Mouse (Mus musculus) olfactory bulb, adult 2 months (tissue): Measurements from ENCODE around the gene Inpp5k.

Experiments used
- CTCF ChIP-seq: fragments of 200-500 bp; IDR thresholded peaks from 2 replicates; pipeline ENCODE4 v1.5.1; 2012; ENCODE audit warnings: low read depth, mild to moderate bottlenecking, low read length, moderate library complexity; ENCODE audit not compliant: insufficient read depth
- POLR2A ChIP-seq: fragments of 200-500 bp; IDR thresholded peaks from 2 replicates; pipeline ENCODE4 v1.6.1; 2012; ENCODE audit warnings: mild to moderate bottlenecking, low read depth, low read length, moderate library complexity; ENCODE audit not compliant: insufficient read depth

DNA sequence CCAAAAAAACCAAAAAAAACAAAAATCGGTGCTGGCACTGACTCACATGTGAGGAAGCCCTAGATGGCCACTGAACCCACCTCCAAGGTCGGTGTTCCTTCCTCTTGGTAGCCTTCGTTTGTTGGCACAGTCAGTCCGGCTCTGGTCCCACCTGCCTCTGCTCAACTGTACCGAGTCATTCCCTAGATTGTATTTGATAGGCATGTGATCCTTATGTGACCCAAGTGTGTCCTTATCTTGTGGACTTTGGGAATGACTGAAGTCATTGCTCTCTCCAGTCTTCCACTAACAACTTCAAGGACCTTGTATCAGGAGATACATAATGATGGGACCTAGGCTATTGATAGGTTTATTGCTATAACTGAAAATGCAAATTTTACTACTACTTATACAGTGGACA lies 26.0 kb upstream of the Inpp5k start:
- TF ChIP-seq CTCF (no peak), POLR2A (no peak)
